In the genomic region with DNA sequence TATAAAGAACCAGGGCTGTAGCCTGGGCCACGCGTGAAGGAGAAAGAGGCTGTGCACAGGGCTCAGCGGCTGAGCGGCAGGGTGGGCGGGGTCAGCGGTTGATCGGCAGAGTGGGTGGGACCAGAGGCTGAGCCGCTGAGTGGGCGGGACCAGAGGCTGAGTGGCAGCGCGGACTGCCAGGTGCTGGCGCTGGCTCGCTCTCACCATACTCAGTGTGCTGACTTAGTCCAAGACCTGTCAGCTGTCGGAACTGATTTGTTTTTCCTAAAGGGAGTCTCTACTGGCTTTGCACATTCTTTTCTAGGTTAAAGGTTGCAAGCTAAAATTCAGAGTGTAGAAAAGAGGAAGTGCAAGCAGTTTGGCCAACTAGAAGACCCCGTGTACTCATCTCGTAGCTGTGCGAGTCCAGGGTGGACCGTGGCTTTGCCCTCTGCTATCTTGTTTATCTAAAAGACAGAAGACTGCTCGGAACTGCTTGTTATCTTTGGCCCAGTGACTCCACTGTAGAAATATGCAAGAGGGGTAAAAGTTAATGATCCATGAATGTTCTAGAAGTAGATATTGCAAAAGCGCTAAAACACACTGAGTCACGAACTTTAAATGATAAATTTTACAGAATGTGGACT, we compare ENCODE assay signal across 7 mouse cellular contexts. TPM values are rescaled to one million over a fixed set of nuclear protein-coding genes. Genes with fewer than 3 reads are reported as not detected.
A peak's percentile ranks its signal among the peaks of the same experiment; 100 is the strongest.
DNase-seq lines count a peak whose midpoint lies in the region; ATAC-seq and TF ChIP-seq lines count a peak whose summit lies in the region.

No protein-coding gene starts in this region.

- TF ChIP-seq CTCF in spleen, adult 2 months (IDR thresholded peaks at IDR 0.05; ENCODE audit: extremely low read depth, insufficient read depth, insufficient read length, insufficient replicate concordance) = no peak

- no peaks in the 10 kb centered on the region for H3K27me3 ChIP-seq in embryonic facial prominence, embryonic 11.5 days (ENCODE audit: control insufficient read depth, insufficient read depth, low read length)
- no peaks in the 10 kb centered on the region for H3K27me3 ChIP-seq in limb, embryonic 13.5 days
- H3K27me3 ChIP-seq in midbrain, embryonic 15.5 days (replicated peaks) = peaks cover 6% of the 10 kb centered on the region; the same call in 1 of the 2 replicates
- H3K27me3 ChIP-seq in spleen, adult 2 months (ENCODE audit: control insufficient read depth, insufficient read depth, low read length) = no peaks in the 10 kb centered on the region

- H3K27ac ChIP-seq in embryonic facial prominence, embryonic 11.5 days (replicated peaks; ENCODE audit: low read depth, low read length) = no peak overlapping the region
- H3K27ac ChIP-seq in limb, embryonic 13.5 days = no peak overlapping the region
- peak overlapping the region; percentile 62 for H3K27ac ChIP-seq in midbrain, embryonic 15.5 days
- no peak overlapping the region for H3K27ac ChIP-seq in spleen, adult 2 months (ENCODE audit: insufficient read depth, low read length)

- no peaks in the 10 kb centered on the region for H3K9me3 ChIP-seq in embryonic facial prominence, embryonic 11.5 days (replicated peaks; ENCODE audit: control insufficient read depth, low read length)
- H3K9me3 ChIP-seq in limb, embryonic 13.5 days = no peaks in the 10 kb centered on the region
- no peaks in the 10 kb centered on the region for H3K9me3 ChIP-seq in midbrain, embryonic 15.5 days

- 8% methylated on average over 21 of the region's 21 CpGs for WGBS in embryonic facial prominence, embryonic 11.5 days
- WGBS in limb, embryonic 13.5 days = 9% methylated on average over 21 of the region's 21 CpGs
- 10% methylated on average over 21 of the region's 21 CpGs for WGBS in midbrain, embryonic 15.5 days
- 6% methylated on average over 21 of the region's 21 CpGs for WGBS in spleen, adult 2 months

- ATAC-seq in embryonic facial prominence, embryonic 11.5 days (replicated peaks; ENCODE audit: insufficient number of reproducible peaks, low FRiP score, low TSS enrichment, low read depth) = peak; percentile 84
- peak; percentile 86 for ATAC-seq in granulocyte monocyte progenitor cell, adult 5-6 weeks (replicated peaks; ENCODE audit: poor library complexity, severe bottlenecking)
- ATAC-seq in limb, embryonic 13.5 days (ENCODE audit: low FRiP score, low read depth) = peak; percentile 89
- peak; percentile 94 for ATAC-seq in midbrain, embryonic 15.5 days (replicated peaks)

- H3K4me3 ChIP-seq in embryonic facial prominence, embryonic 11.5 days (ENCODE audit: low read depth, low read length) = peak overlapping the region; percentile 1; the same call in 1 of the 2 replicates
- peak overlapping the region; percentile 27 for H3K4me3 ChIP-seq in limb, embryonic 13.5 days
- peak overlapping the region; percentile 23 for H3K4me3 ChIP-seq in midbrain, embryonic 15.5 days
- H3K4me3 ChIP-seq in spleen, adult 2 months (ENCODE audit: extremely low read depth, insufficient read depth, insufficient read length) = peak overlapping the region; percentile 16; the same call in 1 of the 2 replicates

- peak overlapping the region; percentile 14 for H3K4me2 ChIP-seq in embryonic facial prominence, embryonic 11.5 days (ENCODE audit: low read depth, low read length)
- peak overlapping the region; percentile 61 for H3K4me2 ChIP-seq in limb, embryonic 13.5 days (replicated peaks)
- H3K4me2 ChIP-seq in midbrain, embryonic 15.5 days = peak overlapping the region; percentile 54

- no peak overlapping the region for H3K9ac ChIP-seq in embryonic facial prominence, embryonic 11.5 days (replicated peaks; ENCODE audit: low read length)
- H3K9ac ChIP-seq in limb, embryonic 13.5 days = no peak overlapping the region
- H3K9ac ChIP-seq in midbrain, embryonic 15.5 days = peak overlapping the region; percentile 31; the same call in 1 of the 2 replicates

- peaks cover 3% of the 10 kb centered on the region; the same call in 1 of the 2 replicates for H3K4me1 ChIP-seq in embryonic facial prominence, embryonic 11.5 days (ENCODE audit: control insufficient read depth, insufficient read depth, low read length)
- peaks cover 31% of the 10 kb centered on the region for H3K4me1 ChIP-seq in limb, embryonic 13.5 days
- H3K4me1 ChIP-seq in midbrain, embryonic 15.5 days = peaks cover 29% of the 10 kb centered on the region
- peaks cover 12% of the 10 kb centered on the region for H3K4me1 ChIP-seq in spleen, adult 2 months (ENCODE audit: control insufficient read depth, insufficient read depth, insufficient read length)

- peak; percentile 94 for DNase-seq in adrenal gland, postnatal 25 days
- DNase-seq in embryonic facial prominence, embryonic 11.5 days (ENCODE audit: low spot score) = peak; percentile 90
- DNase-seq in kidney, adult 11 months = peak; percentile 90
- DNase-seq in spleen, adult 2 months (ENCODE audit: low read depth in 1 of 2, low spot score in 2 of 2) = peak; percentile 59 to 90

- no peak for TF ChIP-seq POLR2A in spleen, adult 2 months (IDR thresholded peaks at IDR 0.05; ENCODE audit: low read depth, low read length)

- H3K36me3 ChIP-seq in embryonic facial prominence, embryonic 11.5 days (replicated peaks; ENCODE audit: control insufficient read depth, insufficient read depth, low read depth, low read length) = no peaks in the 10 kb centered on the region
- H3K36me3 ChIP-seq in limb, embryonic 13.5 days = no peaks in the 10 kb centered on the region; the same call in 1 of the 2 replicates
- H3K36me3 ChIP-seq in midbrain, embryonic 15.5 days (replicated peaks) = no peaks in the 10 kb centered on the region
- H3K36me3 ChIP-seq in spleen, adult 2 months (ENCODE audit: control insufficient read depth, insufficient read depth, low read length) = no peaks in the 10 kb centered on the region; the same call in 1 of the 2 replicates

RNA-seq across cellular contexts. Expression of a gene that starts 19.8 kb away (rescaled TPM):
- total RNA-seq in adrenal gland, postnatal 25 days (2021) = 127 and 149 TPM in 2 replicates
- 3.2 and 3.9 TPM in 2 replicates for polyA plus RNA-seq in embryonic facial prominence, embryonic 11.5 days (2014; fragmentation: Nextera tagmentation; extraction: Ambion mirVana)
- 15.3 and 18.1 TPM in 2 replicates for total RNA-seq in granulocyte monocyte progenitor cell, adult 5-6 weeks (2014; fragmentation: Nextera tagmentation)
- 27.5 and 28.8 TPM in 2 replicates for total RNA-seq in granulocyte monocyte progenitor cell, adult 5-6 weeks (2017)
- 11.1 and 11.2 TPM in 2 replicates for polyA plus RNA-seq in limb, embryonic 13.5 days (2015; fragmentation: Nextera tagmentation; extraction: Ambion mirVana)
- 2.5 and 3.1 TPM in 2 replicates for polyA plus RNA-seq in midbrain, embryonic 15.5 days (2015; fragmentation: Nextera tagmentation; extraction: Ambion mirVana)
- 36.1 and 45.6 TPM in 2 replicates for polyA plus RNA-seq in spleen, adult 2 months (2012; rRNA removed)

RNA-seq across cellular contexts. Expression of a gene that starts 34.2 kb away (rescaled TPM):
- total RNA-seq in adrenal gland, postnatal 25 days (2021) = 23.7 and 25.6 TPM in 2 replicates
- 16.7 and 18.8 TPM in 2 replicates for polyA plus RNA-seq in embryonic facial prominence, embryonic 11.5 days (2014; fragmentation: Nextera tagmentation; extraction: Ambion mirVana)
- total RNA-seq in granulocyte monocyte progenitor cell, adult 5-6 weeks (2014; fragmentation: Nextera tagmentation) = not detected in 2 replicates
- total RNA-seq in granulocyte monocyte progenitor cell, adult 5-6 weeks (2017) = not detected in 2 replicates
- 18.1 and 22.3 TPM in 2 replicates for polyA plus RNA-seq in limb, embryonic 13.5 days (2015; fragmentation: Nextera tagmentation; extraction: Ambion mirVana)
- polyA plus RNA-seq in midbrain, embryonic 15.5 days (2015; fragmentation: Nextera tagmentation; extraction: Ambion mirVana) = 4.8 and 5.2 TPM in 2 replicates
- polyA plus RNA-seq in spleen, adult 2 months (2012; rRNA removed) = 5.9 and 8.1 TPM in 2 replicates
